Mouse (Mus musculus): Measurements from ENCODE around the gene Pip5k1b.
A peak's percentile ranks its signal among the peaks of the same experiment; 100 is the strongest.

Gene Pip5k1b

GRCm38 (mm10) chr19:24336370-24337076 lies 219.1 kb downstream of the Pip5k1b start:
- DNase-seq (ENCODE audit: low spot score in 2 of 2), result no peak

- peak in 1 of 2 experiments; percentile 54 for DNase-seq (ENCODE audit: low spot score in 2 of 2)
These were observed 219.9 kb downstream of the Pip5k1b start for GRCm38 (mm10) chr19:24335611-24336343.

- no peak for DNase-seq (ENCODE audit: low spot score in 2 of 2)
These were observed 222.7 kb downstream of the Pip5k1b start for GRCm38 (mm10) chr19:24332956-24333355.

GRCm38 (mm10) chr19:24331274-24331673 lies 224.4 kb downstream of the Pip5k1b start:
- DNase-seq (ENCODE audit: low spot score in 2 of 2), result no peak

- DNase-seq (ENCODE audit: low spot score in 2 of 2), result no peak
These were observed 225.3 kb downstream of the Pip5k1b start for GRCm38 (mm10) chr19:24330366-24330765.

- no peak for DNase-seq (ENCODE audit: low spot score in 2 of 2)
These were observed 227.8 kb downstream of the Pip5k1b start for GRCm38 (mm10) chr19:24327921-24328320.

GRCm38 (mm10) chr19:24326969-24327368 lies 228.7 kb downstream of the Pip5k1b start:
- no peak for DNase-seq (ENCODE audit: low spot score in 2 of 2)

GRCm38 (mm10) chr19:24325692-24326091 lies 230.0 kb downstream of the Pip5k1b start:
- no peak for DNase-seq (ENCODE audit: low spot score in 2 of 2)

- DNase-seq (ENCODE audit: low spot score in 2 of 2), result no peak
These were observed 231.6 kb downstream of the Pip5k1b start for GRCm38 (mm10) chr19:24323841-24324613.

GRCm38 (mm10) chr19:24321900-24322311 lies 233.8 kb downstream of the Pip5k1b start:
- DNase-seq (ENCODE audit: low spot score in 2 of 2), result no peak

- DNase-seq (ENCODE audit: low spot score in 2 of 2), result no peak
These were observed 234.3 kb downstream of the Pip5k1b start for GRCm38 (mm10) chr19:24321211-24321899.

GRCm38 (mm10) chr19:24318172-24318571 lies 237.5 kb downstream of the Pip5k1b start:
- no peak for DNase-seq (ENCODE audit: low spot score in 2 of 2)

- DNase-seq (ENCODE audit: low spot score in 2 of 2), result no peak
These were observed 237.9 kb downstream of the Pip5k1b start for GRCm38 (mm10) chr19:24317731-24318130.

- DNase-seq (ENCODE audit: low spot score in 2 of 2), result peak in 1 of 2 experiments; percentile 38
These were observed 238.6 kb downstream of the Pip5k1b start for GRCm38 (mm10) chr19:24317038-24317591.

GRCm38 (mm10) chr19:24316060-24316725 lies 239.5 kb downstream of the Pip5k1b start:
- no peak for DNase-seq (ENCODE audit: low spot score in 2 of 2)

- DNase-seq (ENCODE audit: low spot score in 2 of 2), result no peak
These were observed 240.4 kb downstream of the Pip5k1b start for GRCm38 (mm10) chr19:24315234-24315633.

- DNase-seq (ENCODE audit: low spot score in 2 of 2), result no peak
These were observed 241.0 kb downstream of the Pip5k1b start for GRCm38 (mm10) chr19:24314676-24315075.

GRCm38 (mm10) chr19:24312556-24313342 lies 242.9 kb downstream of the Pip5k1b start:
- peak in 1 of 2 experiments; percentile 35 for DNase-seq (ENCODE audit: low spot score in 2 of 2)

- no peak for DNase-seq (ENCODE audit: low spot score in 2 of 2)
These were observed 243.6 kb downstream of the Pip5k1b start for GRCm38 (mm10) chr19:24312046-24312445.

GRCm38 (mm10) chr19:24308305-24308705 lies 247.4 kb downstream of the Pip5k1b start:
- DNase-seq (ENCODE audit: low spot score in 2 of 2), result peak in 1 of 2 experiments; percentile 28
